Mouse (Mus musculus) regulatory T cell (primary cell): ENCODE results near the gene Zdhhc6.

Experiments used
- in situ Hi-C: fragments of 300-600 bp; cut with MboI, MseI; formaldehyde crosslinking; loops from one replicate; pipeline ENCODE4 v1.15.1; 2025; ENCODE audit warnings: high pct_unique_total_duplicates

Gene Zdhhc6

DNA sequence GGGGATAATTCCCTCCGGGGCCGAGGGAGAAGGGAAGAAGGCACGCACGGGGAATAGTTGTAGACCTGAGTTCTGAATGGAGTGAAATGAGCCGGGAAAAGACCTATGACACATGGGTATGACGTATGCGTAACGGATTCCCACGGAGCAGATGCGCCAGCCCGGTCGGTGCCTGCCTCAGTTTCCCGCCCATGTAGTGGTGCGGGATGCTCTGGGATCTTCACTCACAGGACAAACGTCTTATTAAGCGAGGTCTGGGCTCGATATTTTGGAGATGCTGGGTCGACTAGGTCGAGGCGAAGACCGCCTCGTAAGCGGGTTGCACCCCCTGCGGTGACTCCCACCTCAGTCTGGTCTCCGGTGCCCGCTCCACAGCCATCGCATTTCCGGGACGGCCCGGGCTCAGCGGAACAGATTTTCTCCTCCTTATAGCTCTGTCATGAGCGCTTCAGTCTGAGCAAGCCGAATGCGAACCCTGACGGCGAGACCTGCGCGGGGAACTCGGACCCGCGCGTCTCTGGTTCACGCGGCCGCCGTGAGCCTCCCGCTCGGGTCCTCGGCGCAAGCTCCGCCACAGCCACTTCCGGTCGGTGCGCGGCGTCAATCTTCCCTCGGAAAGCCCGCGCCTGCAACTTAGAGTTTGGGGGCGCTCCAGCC, at the start of gene Zdhhc6:
Zdhhc6 (minus strand) TSS at position 581 of the 657 bp plus-strand sequence.
- in situ Hi-C loops: no loop called here

DNA sequence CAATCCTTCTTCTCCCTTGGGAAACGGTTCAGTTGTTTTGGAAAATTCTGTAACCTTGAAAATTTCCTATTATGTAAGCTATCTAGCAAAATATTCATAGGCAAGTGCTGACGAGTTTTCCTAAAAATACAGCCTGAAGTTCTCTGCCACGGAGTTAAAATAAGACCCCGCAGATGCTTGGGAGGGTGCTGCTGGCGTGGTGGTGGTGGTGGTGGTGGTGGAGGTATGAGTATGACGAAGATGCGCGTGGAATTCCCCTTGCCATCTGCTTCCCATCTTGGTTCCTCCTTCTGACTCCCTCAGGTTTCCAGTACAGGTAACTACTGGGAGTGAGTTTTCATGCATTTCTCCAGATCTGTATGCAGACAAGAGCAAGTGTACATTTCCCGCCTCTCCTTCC, 46.8 kb upstream of the Zdhhc6 start:
- in situ Hi-C loops: no loop called here

DNA sequence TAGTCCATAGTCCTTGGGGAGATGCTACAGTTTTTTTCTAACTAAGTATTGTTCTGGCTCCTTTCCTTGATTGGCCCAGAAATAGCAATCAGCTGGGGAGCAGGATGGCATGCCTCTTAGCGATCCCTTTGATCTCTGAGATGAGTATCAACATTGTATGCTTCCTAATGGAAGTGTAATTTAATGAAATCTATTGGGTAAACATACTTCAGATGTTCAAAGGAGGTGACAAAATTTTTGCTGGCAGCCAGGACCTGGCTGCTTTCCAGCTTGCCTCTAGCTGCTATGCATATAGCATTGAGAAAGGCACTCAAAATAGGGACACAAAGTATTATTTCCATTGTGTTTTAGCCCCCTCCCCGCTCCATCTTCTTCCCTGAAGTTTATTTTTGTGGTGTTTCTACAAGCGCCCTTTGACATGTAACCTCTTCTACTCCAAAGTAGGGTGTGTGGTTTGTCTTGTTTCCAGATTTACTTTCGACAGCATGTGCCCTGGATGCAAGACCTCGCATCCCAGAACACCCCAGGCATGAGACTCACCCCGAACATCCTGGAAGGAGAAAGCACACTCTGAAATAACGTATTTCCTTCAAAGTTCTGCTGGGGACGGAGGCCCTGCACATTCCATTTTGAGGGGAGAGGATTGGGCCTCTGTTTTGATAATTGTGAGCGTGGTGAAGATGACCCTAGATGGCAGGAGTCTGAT, 35.0 kb upstream of the Zdhhc6 start:
- in situ Hi-C loops: no loop called here

DNA sequence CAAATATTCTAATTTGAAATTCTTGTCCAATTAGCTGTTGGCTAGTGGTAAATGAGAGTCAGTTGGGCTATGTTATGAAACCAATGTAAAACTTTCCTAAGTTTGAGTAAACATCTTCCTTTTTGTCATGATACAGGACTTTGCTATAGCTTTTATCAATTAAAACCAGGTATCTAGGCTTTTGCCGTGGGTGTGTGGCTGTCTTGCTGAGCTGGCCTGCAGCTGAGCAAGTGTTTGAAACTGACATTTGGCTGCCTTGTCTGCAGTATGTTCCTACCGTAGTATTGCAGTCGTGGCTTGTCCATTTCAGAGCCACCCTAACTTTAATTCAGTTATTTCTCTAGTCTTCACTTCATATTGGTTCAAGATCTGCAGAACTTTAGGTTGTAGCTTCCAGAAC, 32.4 kb upstream of the Zdhhc6 start:
- in situ Hi-C loops: loop anchor here (10.0 kb wide), 1 partner anchor 357 kb away; no protein-coding TSS in a partner anchor

DNA sequence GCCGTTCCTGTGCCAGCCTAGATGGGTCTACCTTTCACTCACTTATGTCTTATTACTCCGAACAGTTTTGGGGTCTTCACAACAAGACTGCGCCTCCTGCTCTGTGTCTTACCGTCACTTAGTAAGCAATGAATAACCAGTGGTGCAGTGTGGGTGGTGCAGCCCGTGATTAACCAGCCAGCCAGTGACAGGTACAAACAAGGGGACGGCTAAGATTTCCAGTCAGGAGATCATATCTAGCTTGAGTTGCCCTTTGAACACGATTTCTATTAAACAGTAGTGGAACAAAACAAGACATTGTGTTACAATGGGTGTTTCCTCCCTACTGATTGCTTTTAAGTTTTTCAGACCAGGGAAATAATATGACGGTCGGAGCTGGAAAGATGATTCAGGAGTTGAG, 27.4 kb upstream of the Zdhhc6 start:
- in situ Hi-C loops: loop anchor here (10.0 kb wide), 1 partner anchor 362 kb away; no protein-coding TSS in a partner anchor

DNA sequence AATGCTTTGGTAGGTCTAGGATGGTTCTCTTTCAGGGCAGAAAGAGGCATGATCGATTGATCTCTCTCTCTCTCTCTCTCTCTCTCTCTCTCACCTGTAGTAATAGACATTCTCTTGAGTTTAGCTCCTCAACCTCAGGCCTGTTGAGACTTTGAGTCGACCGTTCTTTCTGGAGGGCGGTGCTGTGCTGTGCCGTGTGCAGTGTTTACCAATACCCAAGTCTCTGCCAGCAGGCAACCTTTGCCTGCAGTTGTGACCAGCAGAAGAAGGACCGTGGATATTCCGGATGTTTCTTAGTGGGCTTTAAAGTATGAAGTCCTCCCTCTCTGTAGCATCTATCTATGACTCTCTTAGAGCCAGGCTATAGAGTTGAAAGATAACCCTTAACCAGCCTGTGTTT, 26.6 kb upstream of the Zdhhc6 start:
- in situ Hi-C loops: loop anchor here (10.0 kb wide), 1 partner anchor 362 kb away; no protein-coding TSS in a partner anchor

DNA sequence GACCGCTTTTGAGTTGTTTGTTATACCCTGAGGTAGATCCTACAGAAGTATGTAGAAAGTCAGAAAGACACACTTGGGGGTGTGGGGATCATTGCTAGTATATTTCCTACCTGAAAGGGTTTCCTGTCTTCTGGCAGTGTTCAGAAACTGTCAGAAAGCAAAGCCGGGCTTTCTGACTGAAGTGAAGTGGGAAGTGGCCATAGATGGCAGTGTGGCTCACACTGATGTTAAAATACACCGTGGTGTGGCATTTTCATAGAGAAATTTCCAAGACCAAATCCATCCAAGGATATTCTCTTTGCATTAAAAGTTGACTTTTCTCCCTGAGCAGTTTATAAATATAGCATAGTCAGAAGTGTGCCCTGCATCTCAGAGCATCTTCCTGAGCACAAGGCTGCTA, 25.5 kb upstream of the Zdhhc6 start:
- in situ Hi-C loops: loop anchor here (10.0 kb wide), 1 partner anchor 363 kb away; no protein-coding TSS in a partner anchor

DNA sequence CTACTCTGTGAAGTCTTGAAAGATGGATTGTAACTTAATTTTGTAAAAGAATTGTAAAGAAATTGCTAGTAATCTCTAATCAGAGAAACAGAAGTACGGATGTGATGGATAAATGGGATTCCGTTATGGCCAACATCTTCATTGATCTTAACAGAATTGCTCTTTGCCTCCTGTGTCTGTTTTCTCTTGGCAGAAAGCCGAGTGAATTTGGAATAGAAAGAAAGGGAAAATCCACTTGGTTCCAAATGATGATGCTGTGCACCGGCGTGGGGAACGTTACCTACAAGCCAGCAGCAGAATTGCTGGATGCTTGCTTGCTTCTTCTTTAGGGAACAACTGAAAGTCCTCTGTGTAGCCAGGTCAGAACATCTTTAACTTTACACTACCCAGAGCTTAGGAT, 24.7 kb upstream of the Zdhhc6 start:
- in situ Hi-C loops: loop anchor here (10.0 kb wide), 1 partner anchor 364 kb away; no protein-coding TSS in a partner anchor

DNA sequence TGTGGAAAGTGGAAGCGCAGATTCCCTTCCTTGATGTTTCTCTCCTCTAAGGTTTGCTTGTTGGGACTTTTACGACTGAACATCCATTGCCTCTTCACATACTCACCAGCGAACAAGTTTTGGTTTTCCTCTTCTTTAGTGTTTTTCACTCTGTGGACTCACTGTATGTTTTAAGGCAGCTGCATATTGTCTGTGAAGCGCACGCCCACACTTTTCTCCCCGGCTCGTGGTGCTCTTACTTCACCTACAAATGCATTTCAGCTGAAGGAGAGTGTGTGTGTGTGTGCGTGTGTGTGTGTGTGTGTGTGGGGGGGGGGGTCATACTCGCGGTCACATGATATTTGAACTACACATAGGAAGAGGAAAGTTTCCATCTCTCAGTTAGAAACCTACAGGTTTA, 21.8 kb upstream of the Zdhhc6 start:
- in situ Hi-C loops: no loop called here

DNA sequence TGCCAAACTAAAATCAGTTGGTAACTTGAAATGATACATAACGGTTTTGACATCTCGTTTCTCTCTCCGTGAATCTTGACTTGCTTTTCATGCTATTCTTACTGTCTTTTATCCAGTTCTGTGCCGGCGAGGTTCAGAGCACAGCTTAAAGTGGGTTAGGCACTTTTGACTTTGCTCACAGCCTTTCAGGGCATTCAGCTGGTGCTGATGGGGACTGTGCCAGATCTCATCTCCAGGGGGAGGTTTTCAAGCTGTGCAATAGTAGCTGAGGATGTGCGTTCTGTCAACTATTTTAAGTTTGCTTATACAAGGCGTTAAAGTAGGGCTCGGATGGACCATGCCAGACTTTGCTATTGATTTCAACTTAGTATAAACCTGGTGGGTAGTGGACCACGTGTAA, 21.2 kb upstream of the Zdhhc6 start:
- in situ Hi-C loops: no loop called here

DNA sequence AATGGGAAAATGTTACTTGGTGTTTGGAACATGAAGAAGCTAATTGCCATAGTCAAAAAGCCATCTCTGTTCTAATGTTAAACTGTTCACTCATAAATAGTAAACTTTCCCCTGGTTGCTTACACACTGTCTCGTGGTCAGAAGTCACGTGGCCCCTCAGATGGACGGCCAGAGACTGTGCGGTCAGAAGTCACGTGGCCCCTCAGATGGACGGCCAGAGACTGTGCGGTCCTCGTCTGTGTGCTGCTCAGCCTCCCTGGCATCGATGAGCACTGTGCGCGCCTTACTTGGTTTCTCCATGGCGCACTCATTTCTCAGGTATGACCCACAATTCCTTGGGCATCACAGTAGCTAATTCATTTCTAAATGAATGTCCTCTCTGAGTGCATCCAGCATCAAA, 20.6 kb upstream of the Zdhhc6 start:
- in situ Hi-C loops: no loop called here

DNA sequence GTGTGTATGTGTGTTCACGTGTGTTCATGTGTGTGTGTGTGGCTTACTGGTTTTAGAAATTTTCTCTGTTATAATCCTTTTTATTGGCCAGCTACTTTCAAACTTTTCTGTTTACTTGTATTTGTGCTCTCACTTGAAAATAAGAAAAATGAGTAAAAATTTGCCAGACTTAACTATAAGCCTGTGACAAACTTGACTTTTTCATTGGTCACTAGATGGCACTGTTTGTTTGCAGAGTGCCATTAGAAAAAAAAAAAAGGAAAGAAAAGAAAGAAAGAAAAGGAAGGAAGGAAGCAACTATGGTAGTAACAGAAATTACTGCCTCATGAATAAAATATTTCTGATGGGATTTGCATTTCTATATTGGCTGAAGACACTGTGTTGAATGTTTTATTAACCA, 20.0 kb upstream of the Zdhhc6 start:
- in situ Hi-C loops: no loop called here

DNA sequence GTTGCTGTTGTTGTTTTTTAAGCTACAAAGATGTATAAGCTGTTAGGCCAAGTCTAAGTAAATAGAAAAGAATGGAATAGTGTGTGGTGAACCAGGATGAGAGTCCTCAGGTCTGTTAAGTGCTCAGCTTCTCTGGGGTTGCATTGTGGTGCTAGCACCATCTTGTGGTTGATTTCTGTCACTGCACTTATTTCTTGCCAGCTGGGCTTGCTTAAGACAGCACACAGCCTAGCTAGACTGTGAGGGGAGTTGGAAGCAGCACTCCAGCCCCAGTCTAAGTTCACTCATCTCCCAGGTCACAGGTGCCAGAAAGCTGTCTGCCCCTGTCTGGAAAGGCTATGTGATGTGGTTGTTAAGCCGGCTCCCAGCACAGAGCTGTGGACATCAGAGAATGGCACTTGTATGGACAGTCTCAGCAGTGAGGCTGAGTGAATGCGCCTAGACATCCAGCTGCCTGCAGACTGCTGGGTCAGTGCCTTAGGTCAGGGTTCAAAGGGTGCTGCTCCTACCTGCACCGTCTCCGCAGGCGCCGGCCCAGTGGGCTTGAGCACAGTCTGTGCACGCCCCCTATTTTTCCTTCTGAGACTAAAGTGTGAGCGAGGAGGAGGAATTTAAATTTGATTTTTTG, 16.9 kb upstream of the Zdhhc6 start:
- in situ Hi-C loops: no loop called here

DNA sequence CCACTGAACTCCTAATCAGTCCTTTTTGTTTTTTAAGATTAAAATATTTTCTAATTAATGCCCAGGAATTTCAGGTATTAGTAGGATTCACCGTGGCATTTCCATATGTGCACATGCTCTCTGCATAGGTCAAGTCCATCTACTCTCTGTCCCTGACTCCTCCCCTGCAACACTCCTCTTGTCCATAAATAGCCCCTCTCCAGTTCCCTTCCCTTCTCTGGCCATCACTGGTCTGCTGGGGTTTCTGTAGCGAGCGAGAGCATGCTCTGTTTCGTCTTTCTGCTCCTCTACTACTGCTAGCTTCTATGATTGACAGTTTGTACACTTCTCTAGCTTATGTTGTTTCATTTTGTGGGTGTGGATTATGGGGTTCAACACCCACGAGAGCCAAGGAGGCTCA, 15.9 kb upstream of the Zdhhc6 start:
- in situ Hi-C loops: no loop called here

DNA sequence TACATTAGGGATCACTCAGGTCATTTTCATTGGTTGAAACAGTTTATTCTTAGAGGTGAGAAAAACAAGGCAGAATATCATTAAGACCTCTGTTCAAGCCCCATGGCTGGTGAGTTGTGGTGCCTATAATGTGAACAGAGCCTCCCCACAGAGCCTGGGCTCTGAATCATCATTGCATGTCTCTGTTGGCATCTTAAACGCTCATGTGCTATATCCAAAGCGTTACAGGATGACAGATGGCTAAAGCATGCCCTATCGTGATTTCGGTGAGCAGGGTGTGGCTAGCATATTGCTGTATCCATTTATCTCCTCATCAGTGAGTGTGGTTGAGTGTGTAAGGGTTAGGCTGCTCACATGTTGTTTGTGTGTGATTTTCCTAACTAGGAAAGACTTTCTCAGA, 11.7 kb upstream of the Zdhhc6 start:
- in situ Hi-C loops: no loop called here

DNA sequence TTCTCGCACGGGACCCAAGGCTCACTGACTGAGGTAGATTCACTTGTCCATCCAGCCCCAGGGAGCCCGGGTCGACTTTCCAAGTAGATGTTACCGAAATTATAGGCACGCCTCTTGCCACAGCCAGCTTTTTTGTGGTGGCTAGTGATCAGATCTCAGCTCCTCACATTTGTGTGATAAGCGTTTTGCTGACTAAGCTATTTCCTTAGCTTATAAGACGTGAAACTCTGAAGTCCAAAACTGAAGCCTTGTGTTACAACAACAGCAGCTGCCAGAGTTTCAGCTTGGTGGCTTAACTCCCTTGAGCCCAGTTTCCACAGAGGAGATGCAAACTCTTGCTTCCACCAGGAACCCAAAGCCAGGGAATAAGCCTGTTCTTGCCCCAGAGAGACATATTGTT, 6.8 kb upstream of the Zdhhc6 start:
- in situ Hi-C loops: no loop called here

DNA sequence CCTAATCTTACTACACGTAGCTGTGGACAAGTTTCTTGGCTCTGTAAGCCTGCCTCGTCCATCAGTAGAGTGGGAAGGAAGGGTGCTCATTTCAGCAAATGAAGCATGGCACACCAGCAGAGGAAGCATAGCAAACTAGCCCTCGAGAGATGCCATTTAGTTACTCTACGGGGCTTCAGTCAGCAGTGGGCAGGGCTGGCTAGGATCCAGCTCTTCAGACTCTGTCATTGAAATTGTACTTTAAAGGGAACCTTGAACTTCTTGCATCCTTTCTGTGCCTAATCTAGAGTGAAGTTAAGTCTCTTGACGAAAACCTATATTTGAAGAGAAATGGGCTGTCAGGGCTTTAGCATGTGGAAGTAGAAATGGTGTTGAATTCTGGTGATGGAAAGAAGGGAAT, 3.7 kb upstream of the Zdhhc6 start:
- in situ Hi-C loops: no loop called here

DNA sequence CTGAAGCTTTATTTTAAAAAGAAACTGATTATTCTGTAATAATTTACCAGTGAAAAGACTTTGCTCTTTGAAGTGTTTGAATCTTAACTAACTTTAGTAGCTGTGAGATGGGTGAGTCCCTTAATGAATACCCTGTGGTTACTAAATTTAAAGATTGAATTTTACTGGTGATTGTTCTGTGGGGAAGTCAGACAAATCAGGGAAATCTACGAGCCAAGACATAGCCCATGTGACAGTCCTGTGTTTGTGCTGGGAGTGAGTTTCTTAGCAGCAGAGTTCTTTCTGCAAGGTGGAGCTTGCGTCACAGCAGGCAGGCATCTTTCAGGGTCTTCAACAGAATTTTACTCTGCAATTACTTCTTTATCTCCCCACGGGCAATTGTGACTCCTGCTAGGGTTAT, 3.2 kb upstream of the Zdhhc6 start:
- in situ Hi-C loops: no loop called here

DNA sequence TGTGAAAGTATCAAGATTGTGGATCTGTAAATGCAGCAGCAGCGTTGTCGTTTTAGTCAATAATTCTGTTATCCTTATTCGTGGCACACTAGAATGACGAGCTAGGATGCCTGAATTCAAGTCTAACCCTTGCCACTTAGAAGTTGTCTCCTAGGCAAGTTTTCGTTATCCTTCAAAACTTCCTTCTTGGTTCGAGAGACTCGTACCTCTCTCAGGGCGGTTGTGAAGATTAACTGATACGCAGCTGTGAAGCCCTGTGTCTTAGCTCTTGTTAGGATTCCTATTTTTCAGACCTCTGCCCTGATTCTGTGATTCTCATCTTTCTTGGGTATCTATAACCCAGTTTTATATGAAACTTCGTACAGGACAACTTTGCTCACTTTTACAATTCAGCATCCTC, 1.1 kb upstream of the Zdhhc6 start:
- in situ Hi-C loops: no loop called here

DNA sequence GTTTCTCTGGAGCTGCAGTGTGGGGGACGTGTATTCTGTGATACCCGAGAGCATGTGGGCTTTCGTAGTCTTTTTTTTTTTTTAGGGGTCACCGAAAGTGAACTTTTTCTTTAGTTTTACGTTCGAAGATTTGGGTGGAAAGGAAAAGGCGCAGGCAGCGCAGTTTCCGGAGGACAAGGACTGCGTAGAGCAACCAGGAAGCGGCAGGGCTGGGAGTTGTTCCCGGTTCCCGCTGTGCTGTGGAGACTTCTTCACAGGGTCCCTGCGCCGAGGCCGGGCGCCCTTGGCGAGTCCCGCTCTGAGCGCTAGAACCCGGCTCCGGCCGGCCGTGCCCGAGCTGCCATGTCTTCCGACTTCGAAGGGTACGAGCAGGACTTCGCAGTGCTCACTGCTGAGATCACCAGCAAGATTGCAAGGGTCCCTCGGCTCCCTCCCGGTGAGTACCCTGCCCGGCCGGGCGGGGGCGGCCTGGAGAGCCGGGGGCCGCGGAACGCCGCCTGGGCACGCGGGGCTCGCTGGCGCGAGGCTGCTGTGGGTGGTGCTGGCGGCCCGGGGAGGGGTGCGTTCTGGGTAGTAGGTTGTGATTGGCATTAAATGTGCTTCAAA, 380 bp upstream of the Zdhhc6 start, which contains the start of gene Vti1a:
Vti1a (plus strand) TSS at position 187 of the 606 bp plus-strand sequence.
- in situ Hi-C loops: no loop called here

DNA sequence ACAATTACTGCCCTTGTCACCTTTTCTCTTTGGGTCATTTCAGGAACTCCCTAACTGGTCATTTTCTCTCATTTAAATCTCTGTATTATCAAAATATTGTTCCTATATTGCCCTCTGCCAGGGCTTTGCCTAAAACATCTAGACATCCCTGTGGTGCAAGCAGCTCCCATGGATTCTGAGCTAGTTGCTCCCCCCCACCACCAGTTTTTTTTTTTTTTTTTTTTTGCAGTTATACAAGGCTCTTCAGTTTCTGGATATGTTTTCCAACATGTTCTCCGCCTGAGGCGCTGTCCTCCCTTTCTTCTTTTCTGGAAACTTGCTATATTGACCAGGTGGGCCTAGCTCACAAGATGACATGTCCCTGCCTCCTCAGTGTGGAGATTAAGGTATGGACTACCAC, 2.2 kb downstream of the Zdhhc6 start:
- in situ Hi-C loops: no loop called here

DNA sequence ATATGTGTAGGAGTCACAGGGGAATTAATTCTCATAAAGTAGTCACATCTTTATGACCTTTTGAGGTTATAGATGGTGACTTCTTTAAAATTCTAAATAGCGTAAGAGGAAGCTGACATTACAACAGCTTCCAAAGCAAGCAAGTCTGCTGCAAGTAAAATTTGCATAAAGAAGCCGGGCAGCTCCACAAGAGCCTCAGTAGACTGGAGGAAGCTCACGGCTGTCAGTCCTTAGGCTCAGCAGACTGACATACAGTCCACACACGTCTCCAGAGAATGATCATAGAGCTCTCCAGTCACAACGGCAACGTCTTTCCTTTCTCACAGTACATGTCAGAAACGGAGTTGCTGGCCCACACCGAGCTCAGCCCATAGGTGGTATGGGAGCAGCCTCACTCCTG, 4.0 kb downstream of the Zdhhc6 start:
- in situ Hi-C loops: no loop called here
